Mouse (Mus musculus): ENCODE results near the gene Dusp14. TPM values are rescaled to one million over a fixed set of nuclear protein-coding genes. Genes with fewer than 3 reads are reported as not detected.

Gene Dusp14
- polyA plus RNA-seq (2015; fragmentation: Nextera tagmentation; extraction: Ambion mirVana) = 37.5 and 40.2 TPM in 2 replicates

GRCm38 (mm10) chr11:84069034-84069370 lies at the start of gene Dusp14:
Dusp14 (minus strand) TSS chr11:84069261.
- H3K4me3 ChIP-seq (replicated peaks) = peak within 1 kb of the TSS; percentile 63
- ATAC-seq (ENCODE audit: insufficient number of reproducible peaks, low FRiP score, low TSS enrichment, low read depth) = no peak
- H3K27me3 ChIP-seq = peaks cover 11% of the 10 kb centered on the region
- H3K36me3 ChIP-seq = no peaks in the 10 kb centered on the region
- H3K9me3 ChIP-seq (replicated peaks) = no peaks in the 10 kb centered on the region
- WGBS = 13% methylated on average over 11 of the region's 11 CpGs
- H3K9ac ChIP-seq = peak within 1 kb of the TSS; percentile 50
- peak within 1 kb of the TSS; percentile 71 for H3K4me2 ChIP-seq (replicated peaks)
- peak within 1 kb of the TSS; percentile 65 for H3K27ac ChIP-seq (replicated peaks)
- H3K4me1 ChIP-seq = peaks cover 46% of the 10 kb centered on the region

GRCm38 (mm10) chr11:84117431-84117830 lies 48.4 kb upstream of the Dusp14 start:
- H3K4me3 ChIP-seq (replicated peaks) = no peak overlapping the region
- H3K4me1 ChIP-seq = no peaks in the 10 kb centered on the region
- H3K27ac ChIP-seq (replicated peaks) = no peak overlapping the region
- H3K27me3 ChIP-seq = no peaks in the 10 kb centered on the region
- H3K36me3 ChIP-seq = peaks cover 74% of the 10 kb centered on the region
- H3K9ac ChIP-seq = no peak overlapping the region
- WGBS = 80% methylated on average over 4 of the region's 4 CpGs
- ATAC-seq (ENCODE audit: insufficient number of reproducible peaks, low FRiP score, low TSS enrichment, low read depth) = no peak
- no peak overlapping the region for H3K4me2 ChIP-seq (replicated peaks)
- H3K9me3 ChIP-seq (replicated peaks) = no peaks in the 10 kb centered on the region

GRCm38 (mm10) chr11:84116221-84116620 lies 47.2 kb upstream of the Dusp14 start:
- H3K4me3 ChIP-seq (replicated peaks) = no peak overlapping the region
- H3K4me1 ChIP-seq = no peaks in the 10 kb centered on the region
- H3K9ac ChIP-seq = no peak overlapping the region
- H3K36me3 ChIP-seq = peaks cover 63% of the 10 kb centered on the region
- no peaks in the 10 kb centered on the region for H3K9me3 ChIP-seq (replicated peaks)
- 73% methylated on average over 2 of the region's 2 CpGs for WGBS
- ATAC-seq (ENCODE audit: insufficient number of reproducible peaks, low FRiP score, low TSS enrichment, low read depth) = no peak
- H3K27ac ChIP-seq (replicated peaks) = no peak overlapping the region
- no peaks in the 10 kb centered on the region for H3K27me3 ChIP-seq
- H3K4me2 ChIP-seq (replicated peaks) = no peak overlapping the region

GRCm38 (mm10) chr11:84115646-84116045 lies 46.6 kb upstream of the Dusp14 start:
- ATAC-seq (ENCODE audit: insufficient number of reproducible peaks, low FRiP score, low TSS enrichment, low read depth) = no peak
- H3K4me3 ChIP-seq (replicated peaks) = no peak overlapping the region
- no peak overlapping the region for H3K9ac ChIP-seq
- H3K9me3 ChIP-seq (replicated peaks) = no peaks in the 10 kb centered on the region
- H3K4me1 ChIP-seq = no peaks in the 10 kb centered on the region
- H3K27me3 ChIP-seq = no peaks in the 10 kb centered on the region
- no peak overlapping the region for H3K27ac ChIP-seq (replicated peaks)
- no peak overlapping the region for H3K4me2 ChIP-seq (replicated peaks)
- WGBS = 92% methylated on average over 9 of the region's 9 CpGs
- H3K36me3 ChIP-seq = peaks cover 61% of the 10 kb centered on the region

DNA sequence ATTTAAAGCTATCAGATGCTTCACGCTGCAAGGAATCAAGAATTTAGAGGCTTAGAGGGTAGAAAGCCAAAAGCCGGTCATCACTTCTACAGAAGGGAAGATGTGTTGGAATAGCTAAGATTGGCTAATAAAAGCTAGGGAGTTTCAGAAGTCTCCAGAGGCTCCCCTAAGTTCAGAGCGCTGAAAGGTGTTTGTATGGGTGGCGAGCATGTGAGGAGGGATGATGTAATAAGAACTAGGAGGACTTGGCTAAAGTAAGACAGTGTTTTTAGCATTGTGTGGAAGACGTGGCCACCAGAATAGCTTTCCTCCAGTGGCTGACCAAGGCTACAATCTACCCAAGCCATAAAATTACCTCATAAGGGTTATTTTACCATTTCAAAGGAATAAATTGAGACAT lies 44.6 kb upstream of the Dusp14 start:
- WGBS = 89% methylated on average over 5 of the region's 5 CpGs
- peaks cover 55% of the 10 kb centered on the region for H3K36me3 ChIP-seq

DNA sequence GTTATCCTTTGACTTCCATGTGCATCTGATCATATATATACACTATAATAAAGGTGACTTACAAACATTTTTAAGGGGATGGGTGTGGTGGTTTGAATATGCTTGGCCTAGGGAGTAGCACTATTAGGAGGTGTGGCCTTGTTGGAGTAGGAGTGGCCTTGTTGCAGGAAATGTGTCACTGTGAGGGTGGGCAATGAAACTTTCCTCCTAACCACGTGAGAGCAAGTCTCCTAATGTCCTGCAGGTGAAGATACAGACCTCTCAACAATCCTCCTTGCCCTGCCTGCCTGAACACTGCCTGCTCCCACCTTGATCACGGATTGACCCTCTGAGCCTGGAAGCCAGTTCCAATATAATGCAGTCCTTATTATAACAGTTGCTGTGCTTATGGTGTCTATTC lies 38.1 kb upstream of the Dusp14 start:
- H3K27me3 ChIP-seq = no peaks in the 10 kb centered on the region
- no peaks in the 10 kb centered on the region for H3K4me1 ChIP-seq
- 55% methylated on average over 2 of the region's 2 CpGs for WGBS
- H3K9ac ChIP-seq = no peak overlapping the region
- no peak overlapping the region for H3K4me3 ChIP-seq (replicated peaks)
- no peak overlapping the region for H3K27ac ChIP-seq (replicated peaks)
- H3K36me3 ChIP-seq = peaks cover 78% of the 10 kb centered on the region
- ATAC-seq (ENCODE audit: insufficient number of reproducible peaks, low FRiP score, low TSS enrichment, low read depth) = no peak
- no peak overlapping the region for H3K4me2 ChIP-seq (replicated peaks)
- no peaks in the 10 kb centered on the region for H3K9me3 ChIP-seq (replicated peaks)

More for the DNA sequence above, 44.6 kb upstream of the Dusp14 start:
- H3K4me3 ChIP-seq (replicated peaks) = no peak overlapping the region
- no peaks in the 10 kb centered on the region for H3K4me1 ChIP-seq
- no peaks in the 10 kb centered on the region for H3K27me3 ChIP-seq
- H3K27ac ChIP-seq (replicated peaks) = no peak overlapping the region
- H3K4me2 ChIP-seq (replicated peaks) = no peak overlapping the region
- ATAC-seq (ENCODE audit: insufficient number of reproducible peaks, low FRiP score, low TSS enrichment, low read depth) = no peak
- no peak overlapping the region for H3K9ac ChIP-seq
- no peaks in the 10 kb centered on the region for H3K9me3 ChIP-seq (replicated peaks)

DNA sequence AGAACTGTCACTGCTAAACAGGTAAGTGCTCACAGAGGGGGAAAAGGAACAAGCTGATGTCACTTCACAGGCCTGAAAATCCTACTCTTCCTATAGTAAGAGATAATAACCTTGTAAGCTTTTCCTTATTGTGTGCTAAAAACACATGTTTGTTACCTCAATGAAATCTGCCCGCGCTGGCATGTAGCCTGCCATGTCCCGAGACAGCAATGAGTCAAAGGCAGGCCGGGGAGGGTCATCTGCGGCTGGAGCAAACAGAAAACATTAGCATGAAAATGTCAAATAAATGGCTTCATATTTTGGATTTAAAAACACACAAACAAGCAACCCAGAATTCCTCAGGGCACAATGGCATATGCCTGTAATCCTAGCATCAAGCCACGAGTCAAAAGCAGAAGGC lies 35.0 kb upstream of the Dusp14 start:
- Histone ChIP-seq H3K9ac (no peak overlapping the region), H3K4me2 (replicated peaks) (no peak overlapping the region), H3K9me3 (replicated peaks) (no peaks in the 10 kb centered on the region), H3K36me3 (peaks cover 81% of the 10 kb centered on the region), H3K27ac (replicated peaks) (no peak overlapping the region), H3K27me3 (no peaks in the 10 kb centered on the region), H3K4me1 (no peaks in the 10 kb centered on the region), H3K4me3 (replicated peaks) (no peak overlapping the region)
- ATAC-seq (ENCODE audit: insufficient number of reproducible peaks, low FRiP score, low TSS enrichment, low read depth) = no peak
- WGBS = 89% methylated on average over 6 of the region's 6 CpGs

GRCm38 (mm10) chr11:84101182-84101581 lies 32.1 kb upstream of the Dusp14 start:
- Histone ChIP-seq H3K4me3 (replicated peaks) (no peak overlapping the region), H3K27ac (replicated peaks) (peak overlapping the region; percentile 18; the same call in 1 of the 2 replicates), H3K36me3 (peaks cover 70% of the 10 kb centered on the region), H3K4me1 (peaks cover 6% of the 10 kb centered on the region; the same call in 1 of the 2 replicates), H3K9ac (no peak overlapping the region), H3K27me3 (no peaks in the 10 kb centered on the region), H3K9me3 (replicated peaks) (no peaks in the 10 kb centered on the region), H3K4me2 (replicated peaks) (no peak overlapping the region)
- ATAC-seq (ENCODE audit: insufficient number of reproducible peaks, low FRiP score, low TSS enrichment, low read depth) = no peak; the same call in 1 of the 2 replicates

GRCm38 (mm10) chr11:84097251-84097998 lies 28.4 kb upstream of the Dusp14 start:
- Histone ChIP-seq H3K27ac (replicated peaks) (0 out of 2 replicates have a peak overlapping the region, but pooled peaks have one; percentile 17), H3K4me3 (replicated peaks) (no peak overlapping the region), H3K36me3 (peaks cover 46% of the 10 kb centered on the region), H3K27me3 (no peaks in the 10 kb centered on the region), H3K4me2 (replicated peaks) (no peak overlapping the region), H3K4me1 (peaks cover 6% of the 10 kb centered on the region; the same call in 1 of the 2 replicates), H3K9me3 (replicated peaks) (no peaks in the 10 kb centered on the region), H3K9ac (no peak overlapping the region)
- ATAC-seq (ENCODE audit: insufficient number of reproducible peaks, low FRiP score, low TSS enrichment, low read depth) = no peak
- WGBS = 49% methylated on average over 5 of the region's 5 CpGs

DNA sequence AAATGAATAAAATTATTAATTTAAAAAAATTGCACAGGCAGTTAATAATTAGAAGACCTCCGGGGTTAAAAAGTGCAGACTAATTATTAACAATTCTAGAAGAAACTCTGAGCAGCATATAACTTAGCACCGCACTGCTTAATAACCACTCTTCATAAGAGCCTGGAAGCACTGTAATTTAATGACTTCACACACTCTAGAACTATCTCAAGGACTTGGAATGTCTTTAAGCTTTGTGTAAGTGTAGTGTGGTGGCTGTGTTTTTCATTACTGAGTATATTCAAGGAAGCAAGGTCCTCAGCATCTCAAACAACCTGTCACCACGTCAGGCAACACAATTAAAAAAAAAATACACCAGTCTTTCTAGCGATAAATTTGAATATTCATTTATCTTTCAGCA lies 26.0 kb upstream of the Dusp14 start:
- Histone ChIP-seq H3K4me1 (peaks cover 6% of the 10 kb centered on the region; the same call in 1 of the 2 replicates), H3K4me2 (replicated peaks) (no peak overlapping the region), H3K9me3 (replicated peaks) (no peaks in the 10 kb centered on the region), H3K4me3 (replicated peaks) (no peak overlapping the region), H3K9ac (no peak overlapping the region), H3K27ac (replicated peaks) (no peak overlapping the region), H3K27me3 (no peaks in the 10 kb centered on the region), H3K36me3 (peaks cover 35% of the 10 kb centered on the region)
- no peak for ATAC-seq (ENCODE audit: insufficient number of reproducible peaks, low FRiP score, low TSS enrichment, low read depth)
- 84% methylated on average over 4 of the region's 4 CpGs for WGBS

- ATAC-seq (ENCODE audit: insufficient number of reproducible peaks, low FRiP score, low TSS enrichment, low read depth) = no peak
- peaks cover 50% of the 10 kb centered on the region for H3K36me3 ChIP-seq
Measured at GRCm38 (mm10) chr11:84090572-84090971, 21.5 kb upstream of the Dusp14 start.

GRCm38 (mm10) chr11:84081901-84082300 lies 12.8 kb upstream of the Dusp14 start:
- Histone ChIP-seq H3K4me1 (peaks cover 5% of the 10 kb centered on the region; the same call in 1 of the 2 replicates), H3K27ac (replicated peaks) (no peak overlapping the region), H3K9me3 (replicated peaks) (no peaks in the 10 kb centered on the region), H3K4me2 (replicated peaks) (no peak overlapping the region), H3K4me3 (replicated peaks) (no peak overlapping the region), H3K36me3 (peaks cover 50% of the 10 kb centered on the region), H3K27me3 (no peaks in the 10 kb centered on the region), H3K9ac (no peak overlapping the region)
- 93% methylated on average over 5 of the region's 5 CpGs for WGBS
- no peak for ATAC-seq (ENCODE audit: insufficient number of reproducible peaks, low FRiP score, low TSS enrichment, low read depth)

More at GRCm38 (mm10) chr11:84090572-84090971, 21.5 kb upstream of the Dusp14 start:
- H3K4me3 ChIP-seq (replicated peaks) = no peak overlapping the region
- no peaks in the 10 kb centered on the region for H3K27me3 ChIP-seq
- H3K4me1 ChIP-seq = no peaks in the 10 kb centered on the region
- WGBS = 90% methylated on average over 8 of the region's 8 CpGs
- no peak overlapping the region for H3K9ac ChIP-seq
- H3K4me2 ChIP-seq (replicated peaks) = no peak overlapping the region
- no peaks in the 10 kb centered on the region for H3K9me3 ChIP-seq (replicated peaks)
- H3K27ac ChIP-seq (replicated peaks) = no peak overlapping the region

Data from embryonic facial prominence, embryonic 15.5 days (tissue).